Mouse (Mus musculus): ENCODE results near the gene Anapc5. TPM values are rescaled to one million over a fixed set of nuclear protein-coding genes. Genes with fewer than 3 reads are reported as not detected.

Gene Anapc5
- total RNA-seq, 1 experiment from 2014 or later, result 145 TPM

GRCm38 (mm10) chr5:122801684-122802083, 19.5 kb downstream of the Anapc5 start:
- no peak for ATAC-seq (replicated peaks; ENCODE audit: insufficient number of reproducible peaks, low FRiP score, low TSS enrichment, poor library complexity, severe bottlenecking)

- ATAC-seq (replicated peaks; ENCODE audit: insufficient number of reproducible peaks, low FRiP score, low TSS enrichment, poor library complexity, severe bottlenecking), result no peak
Observed at GRCm38 (mm10) chr5:122800345-122801010, 20.7 kb downstream of the Anapc5 start.

GRCm38 (mm10) chr5:122799379-122800344, 21.5 kb downstream of the Anapc5 start:
- ATAC-seq (replicated peaks; ENCODE audit: insufficient number of reproducible peaks, low FRiP score, low TSS enrichment, poor library complexity, severe bottlenecking), result no peak

GRCm38 (mm10) chr5:122798557-122799378, 22.4 kb downstream of the Anapc5 start:
- no peak for ATAC-seq (replicated peaks; ENCODE audit: insufficient number of reproducible peaks, low FRiP score, low TSS enrichment, poor library complexity, severe bottlenecking)

GRCm38 (mm10) chr5:122797866-122798265, 23.3 kb downstream of the Anapc5 start:
- no peak for ATAC-seq (replicated peaks; ENCODE audit: insufficient number of reproducible peaks, low FRiP score, low TSS enrichment, poor library complexity, severe bottlenecking)

- no peak for ATAC-seq (replicated peaks; ENCODE audit: insufficient number of reproducible peaks, low FRiP score, low TSS enrichment, poor library complexity, severe bottlenecking)
Observed at GRCm38 (mm10) chr5:122788696-122789095, 32.4 kb downstream of the Anapc5 start.

- ATAC-seq (replicated peaks; ENCODE audit: insufficient number of reproducible peaks, low FRiP score, low TSS enrichment, poor library complexity, severe bottlenecking), result no peak
Observed at GRCm38 (mm10) chr5:122786035-122786819, 34.9 kb downstream of the Anapc5 start.

GRCm38 (mm10) chr5:122783726-122784406, 37.3 kb downstream of the Anapc5 start:
- ATAC-seq (replicated peaks; ENCODE audit: insufficient number of reproducible peaks, low FRiP score, low TSS enrichment, poor library complexity, severe bottlenecking), result no peak

- ATAC-seq (replicated peaks; ENCODE audit: insufficient number of reproducible peaks, low FRiP score, low TSS enrichment, poor library complexity, severe bottlenecking), result no peak
Observed at GRCm38 (mm10) chr5:122782066-122782465, 39.1 kb downstream of the Anapc5 start.

GRCm38 (mm10) chr5:122780791-122781432, 40.2 kb downstream of the Anapc5 start:
- no peak for ATAC-seq (replicated peaks; ENCODE audit: insufficient number of reproducible peaks, low FRiP score, low TSS enrichment, poor library complexity, severe bottlenecking)

GRCm38 (mm10) chr5:122779277-122779834, 41.8 kb downstream of the Anapc5 start, which contains the start of gene Camkk2:
Gene Camkk2 (minus strand): TSS chr5:122779409.
- peak; percentile 88 for ATAC-seq (replicated peaks; ENCODE audit: insufficient number of reproducible peaks, low FRiP score, low TSS enrichment, poor library complexity, severe bottlenecking)

GRCm38 (mm10) chr5:122778231-122779226, 42.6 kb downstream of the Anapc5 start:
- ATAC-seq (replicated peaks; ENCODE audit: insufficient number of reproducible peaks, low FRiP score, low TSS enrichment, poor library complexity, severe bottlenecking), result 0 out of 2 replicates have a peak, but pooled peaks have one; percentile 6

- ATAC-seq (replicated peaks; ENCODE audit: insufficient number of reproducible peaks, low FRiP score, low TSS enrichment, poor library complexity, severe bottlenecking), result no peak
Observed at GRCm38 (mm10) chr5:122777322-122777721, 43.8 kb downstream of the Anapc5 start.

- no peak for ATAC-seq (replicated peaks; ENCODE audit: insufficient number of reproducible peaks, low FRiP score, low TSS enrichment, poor library complexity, severe bottlenecking)
Observed at GRCm38 (mm10) chr5:122775646-122776286, 45.4 kb downstream of the Anapc5 start.
